Mouse (Mus musculus) layer of hippocampus, adult 9-11 months (tissue): Measurements from ENCODE around the gene Prss3.
"Not testable (repeated sequence)": the region's sequence is repeated elsewhere in the genome, so short reads cannot be mapped to it uniquely, and the experiment has no call there.

Experiments
- DNase-seq: peaks from one replicate; pipeline ENCODE4 v3.0.0; 2022

Prss3 gene

DNA sequence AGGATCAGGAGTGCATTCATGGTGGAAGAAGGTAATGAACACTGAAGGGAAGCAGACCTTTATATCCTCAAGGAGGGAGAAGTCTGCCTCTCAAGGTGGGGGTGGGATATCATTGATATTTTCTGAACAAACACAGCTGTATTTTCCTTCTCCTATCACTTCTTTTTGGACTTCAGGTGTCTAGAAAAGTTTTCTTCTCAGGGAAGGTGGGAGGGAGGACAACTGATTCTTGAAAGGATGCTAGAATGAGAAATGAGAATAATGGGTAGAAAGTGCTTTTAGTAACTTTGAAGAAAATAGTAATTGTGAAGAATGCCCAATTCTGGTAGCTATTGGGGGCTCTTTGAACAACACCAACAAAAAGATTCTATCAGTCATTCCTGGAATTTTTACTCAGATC lies at the start of gene Prss3:
Prss3 (minus strand) TSS at position 101 of the 400 bp plus-strand sequence.
- DNase-seq, result not testable (repeated sequence)

GRCm38 (mm10) chr6:41392056-41392455 lies 14.6 kb upstream of the Prss3 start, which contains the start of gene Gm5771:
Gene Gm5771, plus strand, starts transcription at chr6:41392356.
- not testable (repeated sequence) for DNase-seq

DNA sequence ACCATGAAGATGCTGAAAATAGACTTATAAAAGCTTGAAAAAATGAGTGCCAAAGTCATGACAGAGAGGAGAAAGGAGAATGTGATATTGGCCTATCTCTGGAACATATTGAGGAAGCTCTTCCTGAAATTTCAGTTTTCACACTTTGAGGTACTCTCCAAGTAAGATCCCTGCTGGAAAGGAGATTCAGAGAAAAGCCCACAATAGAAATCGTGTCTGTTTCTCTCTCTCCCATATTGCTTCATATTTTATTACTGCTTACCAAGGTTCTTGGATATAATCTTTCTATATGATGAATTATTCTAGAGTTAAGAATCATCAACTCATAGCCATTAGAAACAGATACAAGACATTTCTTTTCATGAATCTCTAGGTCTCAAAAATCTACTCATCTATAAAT lies 14.2 kb upstream of the Prss3 start:
- not testable (repeated sequence) for DNase-seq

- DNase-seq, result no peak
Observed at GRCm38 (mm10) chr6:41386781-41387180, 9.3 kb upstream of the Prss3 start.

GRCm38 (mm10) chr6:41373772-41374171 lies 3.7 kb downstream of the Prss3 start:
- not testable (repeated sequence) for DNase-seq

DNA sequence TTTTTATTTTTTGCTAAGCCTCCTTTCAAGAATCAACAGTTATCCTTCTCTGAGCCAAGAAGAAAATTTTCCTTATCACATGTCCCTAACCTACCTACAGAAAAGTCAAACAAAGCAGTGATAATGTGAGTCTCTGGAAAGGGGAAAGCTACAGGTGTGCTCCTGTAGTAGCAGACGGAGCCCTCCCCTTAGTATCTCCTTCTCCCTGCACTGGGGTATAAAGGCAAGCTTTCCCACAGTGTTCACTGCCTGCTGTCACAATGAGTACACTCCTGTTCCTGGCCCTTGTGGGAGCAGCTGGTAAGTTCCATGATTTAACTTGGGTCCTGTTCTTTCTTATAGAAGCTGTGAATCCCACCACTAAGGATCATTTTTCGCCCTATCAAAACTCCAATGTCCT lies 23.5 kb downstream of the Prss3 start, which contains the start of gene Try10:
Try10 (plus strand) TSS at position 174 of the 400 bp plus-strand sequence.
- DNase-seq, result no peak
